Mouse (Mus musculus): ENCODE results near the gene Enpep. TPM values are rescaled to one million over a fixed set of nuclear protein-coding genes. Genes with fewer than 3 reads are reported as not detected.
A peak's percentile ranks its signal among the peaks of the same experiment; 100 is the strongest.

The Enpep gene
- total RNA-seq, 2 experiments from 2014 or later: 1.4 to 1.8 TPM

GRCm38 (mm10) chr3:129254246-129254645 is 78.3 kb downstream of the Enpep start:
- peak; percentile 22 to 44 for DNase-seq (ENCODE audit: low spot score in 2 of 2)

DNA sequence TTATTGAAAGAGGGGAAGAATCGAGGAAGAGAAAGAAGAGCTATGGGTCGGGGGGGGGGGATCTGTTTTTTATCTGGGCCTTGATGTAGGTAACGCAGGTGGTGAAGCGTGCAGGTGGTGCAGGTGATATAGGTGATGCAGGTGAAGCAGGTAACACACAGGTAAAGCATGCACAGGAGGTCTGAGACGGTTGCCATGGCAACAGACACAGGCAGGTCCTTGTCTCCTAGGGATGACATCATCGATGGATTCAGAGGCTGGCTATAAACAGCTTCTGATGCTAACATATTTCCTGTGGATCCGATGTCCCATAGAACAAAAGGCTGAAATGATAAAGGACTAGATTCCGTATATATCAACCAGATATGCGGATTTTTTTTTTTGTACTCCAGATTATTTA is 81.5 kb downstream of the Enpep start:
- DNase-seq (ENCODE audit: low spot score in 2 of 2): no peak

GRCm38 (mm10) chr3:129238664-129239258 is 93.8 kb downstream of the Enpep start:
- DNase-seq (ENCODE audit: low spot score in 2 of 2): peak in 1 of 2 experiments; percentile 52

DNA sequence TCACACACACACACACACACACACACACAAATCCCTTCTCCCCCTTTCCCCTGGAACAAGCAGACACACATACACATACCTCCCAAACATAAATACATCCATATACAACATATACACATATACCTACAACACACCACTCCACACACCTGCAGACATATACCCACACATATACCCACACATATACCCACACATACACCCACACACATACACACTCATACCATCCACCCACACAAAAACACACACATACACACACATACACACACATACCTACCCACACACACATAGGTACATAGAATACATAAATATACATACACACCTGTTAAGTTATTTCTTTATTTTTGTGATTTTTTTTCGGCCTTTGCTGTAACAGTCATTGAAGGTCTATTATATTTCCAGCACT is 94.5 kb downstream of the Enpep start:
- no peak for DNase-seq (ENCODE audit: low spot score in 2 of 2)

DNA sequence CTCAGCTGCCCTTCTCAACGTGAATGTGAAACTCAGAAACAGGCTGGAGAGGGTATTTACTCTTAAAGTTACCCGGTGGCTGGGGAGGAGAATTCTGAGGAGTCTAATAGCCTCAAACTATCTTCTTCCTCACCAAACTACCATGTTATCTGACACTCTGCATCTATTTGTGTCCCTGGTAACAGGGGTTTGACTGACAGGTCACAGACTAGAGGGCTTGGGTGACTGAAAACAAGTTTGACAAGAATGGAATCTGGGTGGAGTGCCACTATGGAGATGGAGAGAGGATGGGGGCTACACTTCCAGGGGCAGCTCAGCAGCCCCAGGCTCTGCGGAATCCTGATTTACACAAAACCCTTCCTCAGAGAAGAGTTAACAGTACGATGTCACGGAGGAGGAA is 105.2 kb downstream of the Enpep start:
- no peak for DNase-seq (ENCODE audit: low spot score in 2 of 2)

GRCm38 (mm10) chr3:129226681-129227080 is 105.8 kb downstream of the Enpep start:
- no peak for DNase-seq (ENCODE audit: low spot score in 2 of 2)

DNA sequence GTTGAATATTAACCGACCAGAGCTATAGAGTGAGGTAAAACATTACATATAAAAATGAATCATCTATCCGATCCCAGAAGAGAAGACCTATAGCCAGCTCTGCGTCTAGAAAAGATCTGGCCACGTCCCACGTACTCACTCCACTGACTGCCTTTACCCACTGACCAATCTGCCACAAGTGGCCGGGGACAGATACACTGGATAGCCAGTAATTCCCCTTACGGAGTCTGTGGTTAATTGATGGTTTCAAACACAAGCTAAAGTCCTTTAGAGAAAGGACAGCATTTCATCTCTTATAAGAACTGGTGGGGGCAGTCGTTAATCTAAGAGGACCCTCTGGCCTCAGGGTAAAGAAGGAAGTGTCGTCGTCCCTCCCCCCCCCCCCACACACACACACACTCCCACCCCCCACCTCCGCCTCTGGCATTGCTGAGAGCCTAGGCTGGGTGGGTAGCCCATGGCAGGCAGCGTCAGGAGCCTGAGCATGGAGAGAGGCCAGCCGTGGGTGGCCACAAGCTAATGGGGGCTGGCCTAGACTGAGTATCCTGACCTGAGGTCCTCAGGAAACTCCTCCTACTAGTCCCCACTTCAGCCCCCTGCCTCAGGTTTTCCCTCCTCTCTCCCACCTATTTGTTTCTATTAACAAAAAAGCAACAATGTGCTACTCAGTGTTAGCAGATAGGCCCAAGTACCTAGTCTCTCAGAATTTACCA is 106.8 kb downstream of the Enpep start:
- no peak for DNase-seq (ENCODE audit: low spot score in 2 of 2)

DNA sequence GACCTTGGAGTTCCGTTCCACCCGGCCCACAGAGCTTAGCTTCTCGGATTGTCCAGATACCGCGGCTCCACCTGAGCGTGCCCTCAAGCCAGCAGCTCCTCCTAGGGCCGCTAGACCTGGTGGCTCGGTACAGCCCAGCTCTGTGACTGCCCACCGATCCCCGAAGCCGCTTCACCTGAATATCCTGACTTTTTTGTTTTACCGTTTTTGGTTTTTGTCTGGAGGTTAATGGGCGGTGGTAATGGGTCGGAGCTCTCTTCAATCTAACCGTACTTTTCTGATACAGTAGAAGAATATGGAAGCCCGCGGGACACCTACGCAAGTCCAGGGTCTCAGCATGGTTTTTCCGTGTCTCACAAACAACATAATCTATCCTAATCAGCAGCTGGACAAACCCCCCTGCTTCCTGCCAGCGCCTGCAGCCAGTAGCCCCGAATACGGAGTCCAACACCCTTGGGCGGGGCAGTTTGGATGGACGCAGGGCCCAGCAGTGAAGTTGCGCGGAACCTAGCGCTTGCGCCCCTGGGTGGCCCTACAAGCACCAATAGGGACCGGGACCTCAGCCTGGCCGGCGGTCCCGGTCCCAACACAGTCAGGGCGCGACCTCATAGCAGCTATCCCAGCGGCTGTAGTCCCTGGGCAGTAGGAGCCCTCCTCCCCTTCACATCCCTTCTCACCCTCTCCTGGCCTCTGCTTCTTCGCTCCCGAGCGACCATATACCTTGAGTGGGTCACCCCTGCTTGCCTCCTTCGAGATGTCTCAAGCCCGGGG is 107.5 kb downstream of the Enpep start:
- DNase-seq (ENCODE audit: low spot score in 2 of 2): no peak

DNA sequence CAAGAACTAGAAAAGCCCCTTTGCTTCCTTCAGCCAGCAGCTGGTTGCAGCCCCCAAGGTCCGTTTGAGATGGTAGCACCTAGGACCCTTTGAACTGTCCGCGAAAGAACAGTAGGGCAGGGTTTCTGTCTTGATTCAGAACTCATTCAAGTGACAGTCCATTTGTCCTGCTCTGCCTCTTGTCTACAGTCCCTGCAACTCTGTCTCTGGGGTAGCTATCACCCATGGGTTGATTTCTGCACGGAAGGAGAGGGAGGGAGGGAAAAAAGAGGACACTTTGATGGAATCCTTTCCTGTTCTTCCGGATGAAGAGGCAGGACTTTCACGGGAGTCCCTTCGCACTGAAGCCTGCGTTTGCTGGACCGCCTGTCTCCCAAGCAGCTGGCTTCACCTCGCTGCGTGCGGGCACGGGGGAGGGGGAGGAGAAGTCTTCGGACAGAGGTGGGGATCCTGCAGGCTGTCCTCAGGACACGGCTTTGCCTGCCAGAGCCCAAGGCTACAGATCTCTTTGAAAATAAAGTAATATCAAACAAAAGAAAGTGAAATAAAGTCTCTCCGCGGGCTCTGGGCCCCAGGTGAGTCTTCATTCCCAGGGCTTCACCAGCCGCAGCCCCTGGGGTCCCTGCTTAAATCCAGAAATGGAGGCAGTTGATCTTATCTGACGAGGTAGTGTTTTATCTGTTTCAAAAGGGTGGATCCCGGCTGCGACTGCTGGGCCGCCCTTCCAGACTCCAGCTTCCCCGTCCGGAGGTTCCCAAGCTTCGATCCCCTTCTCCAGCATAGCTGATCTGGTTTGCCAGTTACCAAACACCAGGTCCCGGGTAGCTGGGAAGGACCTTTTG is 108.3 kb downstream of the Enpep start:
- DNase-seq (ENCODE audit: low spot score in 2 of 2): no peak

GRCm38 (mm10) chr3:129223401-129223800 is 109.1 kb downstream of the Enpep start:
- no peak for DNase-seq (ENCODE audit: low spot score in 2 of 2)

DNA sequence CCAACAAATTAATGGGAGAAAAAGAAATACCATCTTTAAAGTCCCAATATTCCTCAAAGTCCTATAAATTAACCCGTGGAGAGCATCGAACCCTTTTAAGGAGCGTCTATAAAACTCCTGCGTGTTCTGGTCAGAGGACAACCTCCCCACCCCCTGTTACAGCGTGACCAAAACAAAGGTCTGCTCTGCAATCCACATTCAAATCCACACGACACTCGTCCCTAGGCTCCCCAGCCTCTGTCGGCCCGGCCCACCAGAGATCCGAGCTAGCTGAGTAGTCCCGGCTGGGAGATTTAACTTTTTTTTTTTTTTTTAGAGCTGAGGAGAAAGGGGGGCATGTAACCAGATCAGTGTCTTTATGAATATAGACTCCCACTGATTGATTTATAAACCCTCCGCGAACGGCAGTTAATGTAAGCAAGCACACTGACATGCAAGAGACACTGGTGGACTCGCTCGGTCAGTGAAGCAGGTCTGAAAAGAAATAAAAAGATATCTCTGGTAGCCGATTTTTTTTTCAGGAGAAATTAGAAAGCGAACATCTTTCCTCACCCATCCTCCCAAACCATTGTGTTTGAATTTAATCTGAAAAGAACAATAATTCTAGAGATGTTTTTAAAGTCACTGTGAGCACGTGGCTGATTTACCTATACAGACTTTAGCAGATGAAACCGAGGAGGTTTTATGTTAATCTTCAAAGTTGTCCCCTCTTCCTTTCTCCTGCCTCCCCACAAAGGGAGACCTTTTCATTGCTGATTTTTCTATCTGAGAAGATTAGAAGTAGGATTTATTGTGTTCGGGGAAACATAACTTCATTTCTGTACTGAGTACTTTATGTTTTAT is 109.9 kb downstream of the Enpep start:
- no peak for DNase-seq (ENCODE audit: low spot score in 2 of 2)

DNA sequence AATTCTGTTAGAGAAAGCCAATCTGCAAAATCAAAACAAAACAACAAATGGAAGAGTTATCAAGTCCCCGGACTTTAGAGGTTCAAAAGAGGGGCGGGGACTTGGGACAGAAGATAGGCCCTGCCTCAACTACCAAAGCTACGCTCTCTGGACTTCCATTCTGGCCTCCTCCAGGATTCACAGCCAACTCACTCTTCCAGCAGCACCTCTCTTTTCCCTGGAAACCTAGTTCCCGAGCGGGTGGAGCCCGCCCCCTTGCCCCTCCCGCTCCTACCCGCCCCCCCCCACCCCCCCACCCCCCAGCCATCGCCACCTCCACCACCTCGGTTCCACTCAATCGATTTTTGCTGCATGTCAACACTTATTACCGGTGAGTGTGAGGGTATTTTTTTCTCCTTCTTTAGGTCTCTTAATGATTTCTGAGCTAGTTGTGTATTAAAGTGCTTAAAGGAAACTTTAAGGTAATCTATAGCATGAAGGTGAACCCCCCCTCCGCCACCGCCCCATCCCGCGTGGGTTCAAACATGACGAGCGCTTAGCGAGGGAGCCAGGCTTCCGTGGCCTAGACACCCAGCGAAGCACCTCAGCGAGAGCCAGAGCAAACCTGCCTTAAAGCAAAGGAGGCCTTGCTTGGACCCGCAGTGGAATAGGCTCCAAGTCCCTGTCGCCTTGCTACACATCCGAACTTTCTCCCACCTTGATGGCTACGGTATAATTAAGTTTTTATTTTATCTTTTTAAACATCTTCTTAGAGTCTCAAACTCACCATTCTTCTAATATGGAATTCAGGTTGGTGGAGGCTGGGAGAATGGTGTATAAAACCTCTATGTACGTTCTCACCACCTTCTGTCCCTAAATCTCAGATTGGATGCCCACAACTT is 110.9 kb downstream of the Enpep start:
- DNase-seq (ENCODE audit: low spot score in 2 of 2): no peak

- no peak for DNase-seq (ENCODE audit: low spot score in 2 of 2)
Observed at GRCm38 (mm10) chr3:129220681-129221379, 111.7 kb downstream of the Enpep start.

GRCm38 (mm10) chr3:129220086-129220670 is 112.3 kb downstream of the Enpep start:
- DNase-seq (ENCODE audit: low spot score in 2 of 2): no peak

Data from layer of hippocampus, postnatal 14 days (tissue).